Mouse (Mus musculus) lung, adult 2 months (tissue): ENCODE data around the gene Nmur2.

Source experiments
- CTCF ChIP-seq: fragments of 200-500 bp; IDR thresholded peaks from 2 replicates; pipeline ENCODE4 v1.5.1; 2011; ENCODE audit warnings: mild to moderate bottlenecking, low read length, control low read depth; ENCODE audit not compliant: insufficient read depth
- POLR2A ChIP-seq: fragments of 200-500 bp; IDR thresholded peaks from 2 replicates; pipeline ENCODE4 v1.6.1; 2011; ENCODE audit warnings: low read depth, mild to moderate bottlenecking, control low read depth, low read length, borderline replicate concordance; ENCODE audit errors: extremely low read depth

- TF ChIP-seq POLR2A: no peak
- no peak for TF ChIP-seq CTCF
Observed at GRCm38 (mm10) chr11:56025746-56026570, 14.9 kb downstream of the Nmur2 start.
